ENCODE assay signal across 16 mouse cellular contexts in the genomic region with DNA sequence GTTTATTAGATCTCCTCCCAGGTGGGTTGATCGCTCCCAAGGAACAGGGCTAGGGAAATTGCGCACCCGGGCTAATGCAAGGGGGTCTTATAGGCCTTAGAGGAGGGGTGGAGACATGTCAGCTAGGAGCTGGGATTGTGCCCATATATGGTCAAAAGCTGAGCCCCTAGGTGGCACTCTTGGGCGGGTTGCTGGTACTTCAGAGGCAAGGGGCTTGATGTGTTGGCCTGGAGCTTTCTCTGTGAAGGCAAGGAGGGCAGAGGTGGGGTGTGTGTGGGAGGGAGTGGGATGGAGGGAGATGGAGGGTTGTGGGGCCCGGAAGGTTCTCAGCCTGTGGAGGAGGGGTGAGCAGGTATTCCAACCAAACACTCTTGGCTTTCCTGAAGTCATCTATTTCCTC. TPM values are rescaled to one million over a fixed set of nuclear protein-coding genes. Genes with fewer than 3 reads are reported as not detected.
DNase-seq lines count a peak whose midpoint lies in the region; ATAC-seq lines count a peak whose summit lies in the region.
"Had no signal": no experiment of that assay in that cellular context is flagged by ENCODE, and none has a peak within 500 bp of the region (broad histone marks: within the 10 kb centered on the region; RNA-seq: fewer than 3 reads in every experiment).

No protein-coding gene starts in this region.

- H3K9ac ChIP-seq in kidney, embryonic 15.5 days, result no peak overlapping the region
- H3K9ac ChIP-seq in stomach, embryonic 16.5 days (ENCODE audit: low read length), result no peak overlapping the region
- H3K9ac ChIP-seq: limb, embryonic 13.5 days had no signal

- H3K36me3 ChIP-seq in kidney, embryonic 15.5 days, result no peaks in the 10 kb centered on the region
- H3K36me3 ChIP-seq in stomach, embryonic 16.5 days (ENCODE audit: control insufficient read depth, insufficient read depth, low read length), result no peaks in the 10 kb centered on the region
- H3K36me3 ChIP-seq: limb, embryonic 13.5 days had no signal

- H3K9me3 ChIP-seq in kidney, embryonic 15.5 days (replicated peaks), result no peaks in the 10 kb centered on the region
- no peaks in the 10 kb centered on the region for H3K9me3 ChIP-seq in stomach, embryonic 16.5 days (replicated peaks; ENCODE audit: control insufficient read depth, low read length)

- 17% methylated on average over 5 of the region's 5 CpGs for WGBS in kidney, embryonic 15.5 days
- 31% methylated on average over 5 of the region's 5 CpGs for WGBS in stomach, embryonic 16.5 days

- H3K4me2 ChIP-seq in kidney, embryonic 15.5 days, result no peak overlapping the region
- H3K4me2 ChIP-seq in stomach, embryonic 16.5 days (ENCODE audit: low read depth, low read length), result no peak overlapping the region
- H3K4me2 ChIP-seq: limb, embryonic 13.5 days had no signal

- H3K27me3 ChIP-seq in kidney, embryonic 15.5 days, result peaks cover 14% of the 10 kb centered on the region; the same call in 1 of the 2 replicates
- H3K27me3 ChIP-seq in stomach, embryonic 16.5 days (ENCODE audit: control insufficient read depth, insufficient read depth, low read length), result no peaks in the 10 kb centered on the region
- H3K27me3 ChIP-seq: limb, embryonic 13.5 days had no signal

- H3K27ac ChIP-seq in kidney, embryonic 15.5 days, result no peak overlapping the region
- no peak overlapping the region for H3K27ac ChIP-seq in stomach, embryonic 16.5 days (ENCODE audit: low read length)
- H3K27ac ChIP-seq: limb, embryonic 13.5 days had no signal

- no peak overlapping the region for H3K4me3 ChIP-seq in kidney, embryonic 15.5 days (replicated peaks)
- no peak overlapping the region for H3K4me3 ChIP-seq in stomach, embryonic 16.5 days (replicated peaks; ENCODE audit: low read length)
- H3K4me3 ChIP-seq: limb, embryonic 13.5 days had no signal

- intact Hi-C loops in gastrocnemius, postnatal 14 days (cut with DNase I; ENCODE audit: low total_unique reads), result no loop called here

- DNase-seq in kidney, adult 18-20 months, result no peak
- peak; percentile 31 for DNase-seq in thymus, postnatal 0 days (ENCODE audit: low spot score)
- no peak for DNase-seq in thymus, postnatal 36 days
- peak; percentile 74 for DNase-seq in embryo, embryonic 11 days
- DNase-seq in spleen, adult 18-20 months, result no peak
- no peak for DNase-seq in gastrocnemius, postnatal 14 days
- DNase-seq: layer of hippocampus, adult 9-11 months; lung, postnatal 36 days; right cerebral cortex, adult 18-20 months had no signal

- peak; percentile 56 for ATAC-seq in kidney, embryonic 15.5 days (replicated peaks; ENCODE audit: low FRiP score)
- peak; percentile 40; the same call in 1 of the 2 replicates for ATAC-seq in stomach, embryonic 16.5 days (ENCODE audit: insufficient read depth, low FRiP score)

- H3K4me1 ChIP-seq in kidney, embryonic 15.5 days, result peaks cover 8% of the 10 kb centered on the region
- H3K4me1 ChIP-seq in stomach, embryonic 16.5 days (ENCODE audit: control insufficient read depth, insufficient read depth, low read length), result no peaks in the 10 kb centered on the region

RNA-seq across cellular contexts. Expression of a gene that starts 20.3 kb away (rescaled TPM):
- 0.83 and 1.4 TPM in 2 replicates for polyA plus RNA-seq in kidney, embryonic 15.5 days (2015; fragmentation: Nextera tagmentation; extraction: Ambion mirVana)
- 0.08 and 0.66 TPM in 2 replicates for polyA plus RNA-seq in thymus, postnatal 0 days (2015; fragmentation: Nextera tagmentation; extraction: Ambion mirVana)
- polyA plus RNA-seq in stomach, embryonic 16.5 days (2015; fragmentation: Nextera tagmentation; extraction: Ambion mirVana), result not detected in 2 replicates
- not detected for total RNA-seq in gastrocnemius, postnatal 14 days (2021)
- total RNA-seq: adrenal gland, adult 18-20 months; ES-E14 had no signal
- polyA plus RNA-seq: stomach, embryonic 14.5 days had no signal

RNA-seq across cellular contexts. Expression of a gene that starts 37.6 kb away (rescaled TPM):
- not detected in 2 replicates for polyA plus RNA-seq in kidney, embryonic 15.5 days (2015; fragmentation: Nextera tagmentation; extraction: Ambion mirVana)
- not detected in 2 replicates for polyA plus RNA-seq in thymus, postnatal 0 days (2015; fragmentation: Nextera tagmentation; extraction: Ambion mirVana)
- not detected in 2 replicates for polyA plus RNA-seq in stomach, embryonic 16.5 days (2015; fragmentation: Nextera tagmentation; extraction: Ambion mirVana)
- total RNA-seq in gastrocnemius, postnatal 14 days (2021), result not detected
- total RNA-seq: adrenal gland, adult 18-20 months; ES-E14 had no signal
- polyA plus RNA-seq: cortical plate, adult 2 months; limb, embryonic 13.5 days; stomach, embryonic 14.5 days had no signal

RNA-seq across cellular contexts. Expression of a gene that starts 40.3 kb away (rescaled TPM):
- 32.8 and 33.8 TPM in 2 replicates for polyA plus RNA-seq in kidney, embryonic 15.5 days (2015; fragmentation: Nextera tagmentation; extraction: Ambion mirVana)
- 5.6 and 5.8 TPM in 2 replicates for polyA plus RNA-seq in thymus, postnatal 0 days (2015; fragmentation: Nextera tagmentation; extraction: Ambion mirVana)
- 26.1 and 26.3 TPM in 2 replicates for polyA plus RNA-seq in stomach, embryonic 16.5 days (2015; fragmentation: Nextera tagmentation; extraction: Ambion mirVana)
- total RNA-seq in gastrocnemius, postnatal 14 days (2021), result 100 to 1,000 TPM; 140 to 151 TPM

RNA-seq across cellular contexts. Expression of a gene that starts 52.4 kb away (rescaled TPM):
- 13.6 and 15.4 TPM in 2 replicates for polyA plus RNA-seq in kidney, embryonic 15.5 days (2015; fragmentation: Nextera tagmentation; extraction: Ambion mirVana)
- 2.8 and 3.6 TPM in 2 replicates for polyA plus RNA-seq in thymus, postnatal 0 days (2015; fragmentation: Nextera tagmentation; extraction: Ambion mirVana)
- polyA plus RNA-seq in stomach, embryonic 16.5 days (2015; fragmentation: Nextera tagmentation; extraction: Ambion mirVana), result 5.2 and 6.0 TPM in 2 replicates
- 10 to 100 TPM in 1 of 2 experiments, 1 to 10 TPM in 1; 8.6 to 10.8 TPM for total RNA-seq in gastrocnemius, postnatal 14 days (2021)

Comparison
In these comparisons a context has a peak if more than half of its experiments do, and no peak if none do; other contexts are left out.
1. DNase-seq: peak in thymus, postnatal 0 days (single experiment) and embryo, embryonic 11 days (single experiment); none in kidney, adult 18-20 months (single experiment), thymus, postnatal 36 days (0 of 2), spleen, adult 18-20 months (0 of 2) and gastrocnemius, postnatal 14 days (single experiment).